8 mouse cellular contexts compared by ENCODE assay signal in genomic region chr7:28821261-28821831, GRCm38 (mm10). TPM values are rescaled to one million over a fixed set of nuclear protein-coding genes. Genes with fewer than 3 reads are reported as not detected.
DNase-seq lines count a peak whose midpoint lies in the region; ATAC-seq lines count a peak whose summit lies in the region.

No protein-coding gene starts in this region.

- no peak overlapping the region for H3K9ac ChIP-seq in hindbrain, embryonic 16.5 days (ENCODE audit: low read depth, low read length)
- H3K9ac ChIP-seq in heart, embryonic 13.5 days = peak overlapping the region; percentile 61
- H3K9ac ChIP-seq in stomach, embryonic 16.5 days (ENCODE audit: low read length) = no peak overlapping the region

- H3K36me3 ChIP-seq in hindbrain, embryonic 10.5 days = peaks cover 67% of the 10 kb centered on the region
- H3K36me3 ChIP-seq in hindbrain, embryonic 16.5 days (ENCODE audit: control insufficient read depth, insufficient read depth, low read length) = peaks cover 53% of the 10 kb centered on the region
- H3K36me3 ChIP-seq in heart, embryonic 13.5 days = peaks cover 68% of the 10 kb centered on the region
- peaks cover 45% of the 10 kb centered on the region for H3K36me3 ChIP-seq in stomach, embryonic 16.5 days (ENCODE audit: control insufficient read depth, insufficient read depth, low read length)

- 78% methylated on average over 10 of the region's 10 CpGs for WGBS in hindbrain, embryonic 10.5 days
- 50% methylated on average over 10 of the region's 10 CpGs for WGBS in hindbrain, embryonic 16.5 days
- 58% methylated on average over 10 of the region's 10 CpGs for WGBS in heart, embryonic 13.5 days
- 64% methylated on average over 10 of the region's 10 CpGs for WGBS in stomach, embryonic 16.5 days

- H3K9me3 ChIP-seq in hindbrain, embryonic 10.5 days = no peaks in the 10 kb centered on the region
- H3K9me3 ChIP-seq in hindbrain, embryonic 16.5 days (ENCODE audit: control insufficient read depth, low read length) = no peaks in the 10 kb centered on the region
- no peaks in the 10 kb centered on the region for H3K9me3 ChIP-seq in heart, embryonic 13.5 days
- H3K9me3 ChIP-seq in stomach, embryonic 16.5 days (replicated peaks; ENCODE audit: control insufficient read depth, low read length) = no peaks in the 10 kb centered on the region

- peaks cover 77% of the 10 kb centered on the region for H3K4me1 ChIP-seq in hindbrain, embryonic 10.5 days (replicated peaks)
- peaks cover 23% of the 10 kb centered on the region for H3K4me1 ChIP-seq in hindbrain, embryonic 16.5 days (ENCODE audit: control insufficient read depth, insufficient read depth, low read depth, low read length)
- H3K4me1 ChIP-seq in brown adipose tissue, adult 24 weeks (ENCODE audit: control insufficient read depth, insufficient read depth, insufficient read length, low read length) = peaks cover 26% of the 10 kb centered on the region
- H3K4me1 ChIP-seq in heart, embryonic 13.5 days = peaks cover 74% of the 10 kb centered on the region
- peaks cover 35% of the 10 kb centered on the region for H3K4me1 ChIP-seq in stomach, embryonic 16.5 days (ENCODE audit: control insufficient read depth, insufficient read depth, low read length)

- no peak for ATAC-seq in hindbrain, embryonic 16.5 days
- ATAC-seq in heart, embryonic 13.5 days (ENCODE audit: extremely low read depth, insufficient number of reproducible peaks, low FRiP score, low TSS enrichment) = no peak
- no peak for ATAC-seq in stomach, embryonic 16.5 days (ENCODE audit: insufficient read depth, low FRiP score)

- H3K4me3 ChIP-seq in hindbrain, embryonic 10.5 days = peak overlapping the region; percentile 36; the same call in 1 of the 2 replicates
- no peak overlapping the region for H3K4me3 ChIP-seq in hindbrain, embryonic 16.5 days (ENCODE audit: low read length)
- H3K4me3 ChIP-seq in brown adipose tissue, adult 24 weeks (ENCODE audit: insufficient read depth, low read depth, low read length) = no peak overlapping the region
- no peak overlapping the region for H3K4me3 ChIP-seq in heart, embryonic 13.5 days
- no peak overlapping the region for H3K4me3 ChIP-seq in stomach, embryonic 16.5 days (replicated peaks; ENCODE audit: low read length)

- no peak overlapping the region for H3K4me2 ChIP-seq in hindbrain, embryonic 16.5 days (ENCODE audit: low read length)
- no peak overlapping the region for H3K4me2 ChIP-seq in heart, embryonic 13.5 days
- H3K4me2 ChIP-seq in stomach, embryonic 16.5 days (ENCODE audit: low read depth, low read length) = no peak overlapping the region

- DNase-seq in hindbrain, embryonic 10.5 days (ENCODE audit: low spot score) = peak; percentile 16
- DNase-seq in CD4-positive, CD25-positive, alpha-beta regulatory T cell, adult 2 months (ENCODE audit: low read depth, low spot score) = peak; percentile 63
- peak; percentile 29 for DNase-seq in layer of hippocampus, adult 9-10 months (ENCODE audit: low spot score)
- DNase-seq in embryo, embryonic 9.5 days (ENCODE audit: extremely low spot score) = no peak

- no peaks in the 10 kb centered on the region for H3K27me3 ChIP-seq in hindbrain, embryonic 10.5 days (ENCODE audit: insufficient read depth, poor library complexity, severe bottlenecking)
- no peaks in the 10 kb centered on the region for H3K27me3 ChIP-seq in hindbrain, embryonic 16.5 days (replicated peaks; ENCODE audit: control insufficient read depth, insufficient read depth, low read length)
- no peaks in the 10 kb centered on the region for H3K27me3 ChIP-seq in heart, embryonic 13.5 days (replicated peaks)
- no peaks in the 10 kb centered on the region for H3K27me3 ChIP-seq in stomach, embryonic 16.5 days (ENCODE audit: control insufficient read depth, insufficient read depth, low read length)

- H3K27ac ChIP-seq in hindbrain, embryonic 10.5 days = peak overlapping the region; percentile 83
- H3K27ac ChIP-seq in hindbrain, embryonic 16.5 days (ENCODE audit: low read depth, low read length) = no peak overlapping the region
- H3K27ac ChIP-seq in brown adipose tissue, adult 24 weeks (replicated peaks; ENCODE audit: low read depth, low read length) = peak overlapping the region; percentile 58
- peak overlapping the region; percentile 71 for H3K27ac ChIP-seq in heart, embryonic 13.5 days (replicated peaks)
- peak overlapping the region; percentile 18; the same call in 1 of the 2 replicates for H3K27ac ChIP-seq in stomach, embryonic 16.5 days (ENCODE audit: low read length)

RNA-seq across cellular contexts. Expression of gene Ech1, which starts 3.7 kb away (rescaled TPM):
- polyA plus RNA-seq in hindbrain, embryonic 10.5 days (2016; fragmentation: Nextera tagmentation; extraction: Ambion mirVana) = 87.9 and 93.3 TPM in 2 replicates
- polyA plus RNA-seq in hindbrain, embryonic 16.5 days (2015; fragmentation: Nextera tagmentation; extraction: Ambion mirVana) = 115 and 117 TPM in 2 replicates
- polyA plus RNA-seq in brown adipose tissue, adult 24 weeks (2012; ENCODE audit: insufficient read depth, insufficient read length, missing spikeins) = 3,379 and 3,601 TPM in 2 replicates
- 169 and 182 TPM in 2 replicates for polyA plus RNA-seq in heart, embryonic 13.5 days (2015; fragmentation: Nextera tagmentation; extraction: Ambion mirVana)
- 227 and 230 TPM in 2 replicates for polyA plus RNA-seq in stomach, embryonic 16.5 days (2015; fragmentation: Nextera tagmentation; extraction: Ambion mirVana)

RNA-seq across cellular contexts. Expression of gene Lgals4, which starts 12.3 kb away (rescaled TPM):
- polyA plus RNA-seq in hindbrain, embryonic 10.5 days (2016; fragmentation: Nextera tagmentation; extraction: Ambion mirVana) = 3.9 and 4.0 TPM in 2 replicates
- polyA plus RNA-seq in hindbrain, embryonic 16.5 days (2015; fragmentation: Nextera tagmentation; extraction: Ambion mirVana) = 5.3 and 6.1 TPM in 2 replicates
- polyA plus RNA-seq in brown adipose tissue, adult 24 weeks (2012; ENCODE audit: insufficient read depth, insufficient read length, missing spikeins) = 12.0 and 14.6 TPM in 2 replicates
- polyA plus RNA-seq in heart, embryonic 13.5 days (2015; fragmentation: Nextera tagmentation; extraction: Ambion mirVana) = 4.3 and 5.6 TPM in 2 replicates
- 353 and 382 TPM in 2 replicates for polyA plus RNA-seq in stomach, embryonic 16.5 days (2015; fragmentation: Nextera tagmentation; extraction: Ambion mirVana)

RNA-seq across cellular contexts. Expression of gene Hnrnpl, which starts 13.0 kb away (rescaled TPM):
- polyA plus RNA-seq in hindbrain, embryonic 10.5 days (2016; fragmentation: Nextera tagmentation; extraction: Ambion mirVana) = 312 TPM in 2 replicates
- 117 and 127 TPM in 2 replicates for polyA plus RNA-seq in hindbrain, embryonic 16.5 days (2015; fragmentation: Nextera tagmentation; extraction: Ambion mirVana)
- 122 and 131 TPM in 2 replicates for polyA plus RNA-seq in brown adipose tissue, adult 24 weeks (2012; ENCODE audit: insufficient read depth, insufficient read length, missing spikeins)
- 168 TPM in 2 replicates for polyA plus RNA-seq in heart, embryonic 13.5 days (2015; fragmentation: Nextera tagmentation; extraction: Ambion mirVana)
- polyA plus RNA-seq in stomach, embryonic 16.5 days (2015; fragmentation: Nextera tagmentation; extraction: Ambion mirVana) = 170 and 200 TPM in 2 replicates

RNA-seq across cellular contexts. Expression of gene Rinl, which starts 32.6 kb away (rescaled TPM):
- 4.0 TPM in 2 replicates for polyA plus RNA-seq in hindbrain, embryonic 10.5 days (2016; fragmentation: Nextera tagmentation; extraction: Ambion mirVana)
- polyA plus RNA-seq in hindbrain, embryonic 16.5 days (2015; fragmentation: Nextera tagmentation; extraction: Ambion mirVana) = 2.8 and 2.9 TPM in 2 replicates
- polyA plus RNA-seq in brown adipose tissue, adult 24 weeks (2012; ENCODE audit: insufficient read depth, insufficient read length, missing spikeins) = 2.5 and 4.6 TPM in 2 replicates
- polyA plus RNA-seq in heart, embryonic 13.5 days (2015; fragmentation: Nextera tagmentation; extraction: Ambion mirVana) = 2.7 and 3.6 TPM in 2 replicates
- 5.0 and 5.9 TPM in 2 replicates for polyA plus RNA-seq in stomach, embryonic 16.5 days (2015; fragmentation: Nextera tagmentation; extraction: Ambion mirVana)

RNA-seq across cellular contexts. Expression of gene Lgals7, which starts 42.3 kb away (rescaled TPM):
- polyA plus RNA-seq in hindbrain, embryonic 10.5 days (2016; fragmentation: Nextera tagmentation; extraction: Ambion mirVana) = 0.97 and 4.0 TPM in 2 replicates
- polyA plus RNA-seq in hindbrain, embryonic 16.5 days (2015; fragmentation: Nextera tagmentation; extraction: Ambion mirVana) = 4.9 and 5.3 TPM in 2 replicates
- 2.3 TPM in 1 of 2 replicates, not detected in the other for polyA plus RNA-seq in brown adipose tissue, adult 24 weeks (2012; ENCODE audit: insufficient read depth, insufficient read length, missing spikeins)
- 1.5 and 1.6 TPM in 2 replicates for polyA plus RNA-seq in heart, embryonic 13.5 days (2015; fragmentation: Nextera tagmentation; extraction: Ambion mirVana)
- polyA plus RNA-seq in stomach, embryonic 16.5 days (2015; fragmentation: Nextera tagmentation; extraction: Ambion mirVana) = 5.8 and 9.9 TPM in 2 replicates

Comparison
In these comparisons a context has a peak if more than half of its experiments do, and no peak if none do; other contexts are left out.
1. RNA of gene Ech1, which starts 3.7 kb away (polyA plus RNA-seq): 3,379 to 3,601 TPM in brown adipose tissue, adult 24 weeks; 227 to 230 TPM in stomach, embryonic 16.5 days, 169 to 182 TPM in heart, embryonic 13.5 days, 115 to 117 TPM in hindbrain, embryonic 16.5 days and 87.9 to 93.3 TPM in hindbrain, embryonic 10.5 days; every median in the first group is over 10 times any median in the second.
2. RNA of gene Lgals4, which starts 12.3 kb away (polyA plus RNA-seq): 353 to 382 TPM in stomach, embryonic 16.5 days; 12.0 to 14.6 TPM in brown adipose tissue, adult 24 weeks, 5.3 to 6.1 TPM in hindbrain, embryonic 16.5 days, 4.3 to 5.6 TPM in heart, embryonic 13.5 days and 3.9 to 4.0 TPM in hindbrain, embryonic 10.5 days; every median in the first group is over 10 times any median in the second.